Mouse (Mus musculus): ENCODE measurements around the gene Znrf1.

GRCm38 (mm10) chr8:111626528-111626820 lies 90.6 kb downstream of the Znrf1 start:
- TF ChIP-seq CTCF (IDR thresholded peaks at IDR 0.05; ENCODE audit: control insufficient read depth, insufficient read depth, insufficient read length) (no peak), MYOD1 (IDR thresholded peaks at IDR 0.05; ENCODE audit: control insufficient read depth, insufficient read length, low read depth) (no peak), MYOG (IDR thresholded peaks at IDR 0.05; ENCODE audit: control insufficient read depth, extremely low read depth, insufficient read length) (no peak), FOSL1 (IDR thresholded peaks at IDR 0.05; ENCODE audit: insufficient read depth, low read length, poor library complexity, severe bottlenecking) (no peak)

Measured in C2C12 (cell line).